Mouse (Mus musculus): ENCODE data around the gene Armcx4. TPM values are rescaled to one million over a fixed set of nuclear protein-coding genes. Genes with fewer than 3 reads are reported as not detected.

Gene Armcx4
- polyA plus RNA-seq, 1 experiment from 2014 or later: 3.4 TPM

DNA sequence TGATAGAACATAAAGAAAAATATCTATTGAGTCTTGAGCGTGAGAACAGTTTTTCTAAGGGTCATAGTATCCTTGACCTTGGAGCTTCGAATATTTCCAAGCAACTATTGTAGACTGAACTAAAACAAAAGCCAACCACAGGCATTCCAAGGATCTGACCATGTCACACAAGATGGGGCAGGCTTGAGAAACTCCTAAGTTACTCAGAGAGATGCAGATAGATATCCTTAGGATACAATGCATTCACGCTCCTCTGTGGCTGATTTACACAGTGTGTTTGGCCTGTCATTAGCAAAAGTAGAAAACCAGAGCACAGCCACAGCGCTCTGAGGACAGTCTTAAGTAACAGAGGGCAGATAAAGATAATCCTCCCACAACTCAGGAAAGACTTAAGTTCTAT lies 52.8 kb downstream of the Armcx4 start:
- Histone ChIP-seq H3K9ac (ENCODE audit: low read depth, low read length) (no peak overlapping the region), H3K4me2 (ENCODE audit: low read length) (no peak overlapping the region), H3K27me3 (ENCODE audit: insufficient read depth, low read length) (no peaks in the 10 kb centered on the region), H3K4me3 (replicated peaks; ENCODE audit: low read depth, low read length) (no peak overlapping the region), H3K9me3 (replicated peaks; ENCODE audit: low read length) (no peaks in the 10 kb centered on the region), H3K4me1 (replicated peaks; ENCODE audit: insufficient read depth, low read length) (no peaks in the 10 kb centered on the region), H3K27ac (no peak overlapping the region), H3K36me3 (ENCODE audit: insufficient read depth, low read length) (no peaks in the 10 kb centered on the region)
- WGBS: 58% methylated on average over 4 of the region's 4 CpGs
- ATAC-seq (replicated peaks; ENCODE audit: low FRiP score, low read depth) (no peak), DNase-seq (ENCODE audit: low spot score) (no peak)
- no peak for TF ChIP-seq CTCF (IDR thresholded peaks at IDR 0.05; ENCODE audit: low read depth)

DNA sequence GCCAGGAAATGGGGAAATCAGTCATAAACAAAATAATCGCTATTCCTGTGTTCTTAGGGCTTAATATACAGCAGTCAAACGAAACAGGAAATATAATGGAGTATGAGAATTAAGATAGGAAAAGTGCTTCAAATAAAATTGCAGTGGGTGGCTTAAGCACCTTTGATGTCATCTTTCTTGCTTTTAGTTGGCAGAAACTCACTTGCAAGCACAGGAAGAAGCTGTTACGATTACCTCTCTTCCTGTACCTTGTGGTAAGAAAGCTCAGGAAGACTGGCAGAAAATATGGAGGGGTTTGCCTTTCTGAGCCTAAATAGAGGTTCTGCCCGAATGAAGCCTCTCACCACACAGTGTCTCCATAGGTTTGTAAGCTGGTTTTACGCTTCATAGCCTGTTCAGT lies 55.5 kb downstream of the Armcx4 start:
- Histone ChIP-seq H3K9me3 (replicated peaks; ENCODE audit: low read length) (no peaks in the 10 kb centered on the region), H3K9ac (ENCODE audit: low read depth, low read length) (no peak overlapping the region), H3K4me3 (replicated peaks; ENCODE audit: low read depth, low read length) (no peak overlapping the region), H3K36me3 (ENCODE audit: insufficient read depth, low read length) (no peaks in the 10 kb centered on the region), H3K27me3 (ENCODE audit: insufficient read depth, low read length) (no peaks in the 10 kb centered on the region), H3K4me2 (ENCODE audit: low read length) (no peak overlapping the region), H3K27ac (no peak overlapping the region), H3K4me1 (replicated peaks; ENCODE audit: insufficient read depth, low read length) (no peaks in the 10 kb centered on the region)
- ATAC-seq (replicated peaks; ENCODE audit: low FRiP score, low read depth) (no peak), DNase-seq (ENCODE audit: low spot score) (no peak)
- WGBS: 52% methylated on average over 5 of the region's 5 CpGs
- no peak for TF ChIP-seq CTCF (IDR thresholded peaks at IDR 0.05; ENCODE audit: low read depth)

Other genes starting within 250 kb of the Armcx4 start
- not detected in 2 replicates for gene Taf7l, start 210.0 kb upstream of the Armcx4 start, polyA plus RNA-seq (2015; fragmentation: Nextera tagmentation; extraction: Ambion mirVana)
- 99.1 and 106 TPM in 2 replicates for gene Timm8a1, start 144.7 kb upstream of the Armcx4 start, polyA plus RNA-seq (2015; fragmentation: Nextera tagmentation; extraction: Ambion mirVana)
- gene Btk, start 102.9 kb upstream of the Armcx4 start, polyA plus RNA-seq (2015; fragmentation: Nextera tagmentation; extraction: Ambion mirVana): 0.47 and 0.79 TPM in 2 replicates
- 527 and 613 TPM in 2 replicates for gene Rpl36a, start 100.9 kb upstream of the Armcx4 start, polyA plus RNA-seq (2015; fragmentation: Nextera tagmentation; extraction: Ambion mirVana)
- 4.8 and 5.2 TPM in 2 replicates for gene Gla, start 85.4 kb upstream of the Armcx4 start, polyA plus RNA-seq (2015; fragmentation: Nextera tagmentation; extraction: Ambion mirVana)
- gene Hnrnph2, start 85.3 kb upstream of the Armcx4 start, polyA plus RNA-seq (2015; fragmentation: Nextera tagmentation; extraction: Ambion mirVana): 125 and 131 TPM in 2 replicates
- 34.1 and 34.7 TPM in 2 replicates for gene Armcx1, start 31.4 kb downstream of the Armcx4 start, polyA plus RNA-seq (2015; fragmentation: Nextera tagmentation; extraction: Ambion mirVana)
- 15.2 and 15.8 TPM in 2 replicates for gene Armcx6, start 64.9 kb downstream of the Armcx4 start, polyA plus RNA-seq (2015; fragmentation: Nextera tagmentation; extraction: Ambion mirVana)
- 48.9 and 53.4 TPM in 2 replicates for gene Armcx3, start 70.1 kb downstream of the Armcx4 start, polyA plus RNA-seq (2015; fragmentation: Nextera tagmentation; extraction: Ambion mirVana)
- 43.2 and 47.5 TPM in 2 replicates for gene Armcx2, start 122.7 kb downstream of the Armcx4 start, polyA plus RNA-seq (2015; fragmentation: Nextera tagmentation; extraction: Ambion mirVana)

Data from kidney, postnatal 0 days (tissue).